Mouse (Mus musculus) skeletal muscle tissue, adult 2 months (tissue): ENCODE measurements around the gene Upk2.

ENCODE experiments used
- DNase-seq: peaks from one replicate; pipeline ENCODE4 v3.0.0-alpha.2; 2012; ENCODE audit warnings: low read depth, low spot score

Gene Upk2

GRCm38 (mm10) chr9:44488416-44488815 lies 33.6 kb upstream of the Upk2 start:
- DNase-seq = no peak

GRCm38 (mm10) chr9:44487441-44487840 lies 32.7 kb upstream of the Upk2 start:
- DNase-seq = peak; percentile 90

GRCm38 (mm10) chr9:44486741-44487421 lies 32.1 kb upstream of the Upk2 start:
- no peak for DNase-seq

- DNase-seq = peak; percentile 67
Measured at GRCm38 (mm10) chr9:44486335-44486734, 31.6 kb upstream of the Upk2 start.

GRCm38 (mm10) chr9:44485516-44486161 lies 30.9 kb upstream of the Upk2 start:
- no peak for DNase-seq

GRCm38 (mm10) chr9:44485105-44485515 lies 30.3 kb upstream of the Upk2 start:
- no peak for DNase-seq

- DNase-seq = no peak
Measured at GRCm38 (mm10) chr9:44484311-44485104, 29.7 kb upstream of the Upk2 start.

GRCm38 (mm10) chr9:44483510-44484044 lies 28.8 kb upstream of the Upk2 start:
- peak; percentile 83 for DNase-seq

GRCm38 (mm10) chr9:44483041-44483509 lies 28.3 kb upstream of the Upk2 start:
- no peak for DNase-seq

- peak; percentile 92 for DNase-seq
Measured at GRCm38 (mm10) chr9:44482552-44482951, 27.8 kb upstream of the Upk2 start, which contains the start of gene Bcl9l. Gene Bcl9l (plus strand): TSS chr9:44482825.

- DNase-seq = no peak
Measured at GRCm38 (mm10) chr9:44482112-44482511, 27.3 kb upstream of the Upk2 start.

GRCm38 (mm10) chr9:44479628-44480428 lies 25.1 kb upstream of the Upk2 start:
- peak; percentile 95 for DNase-seq

- peak; percentile 72 for DNase-seq
Measured at GRCm38 (mm10) chr9:44478959-44479605, 24.3 kb upstream of the Upk2 start.

- DNase-seq = peak; percentile 68
Measured at GRCm38 (mm10) chr9:44478229-44478921, 23.6 kb upstream of the Upk2 start.

- DNase-seq = peak; percentile 69
Measured at GRCm38 (mm10) chr9:44477339-44478228, 22.8 kb upstream of the Upk2 start.

GRCm38 (mm10) chr9:44475936-44476335 lies 21.2 kb upstream of the Upk2 start:
- no peak for DNase-seq

GRCm38 (mm10) chr9:44474327-44474726 lies 19.6 kb upstream of the Upk2 start:
- DNase-seq = peak; percentile 88

GRCm38 (mm10) chr9:44473184-44473583 lies 18.4 kb upstream of the Upk2 start:
- no peak for DNase-seq

GRCm38 (mm10) chr9:44468800-44469199 lies 14.0 kb upstream of the Upk2 start:
- DNase-seq = no peak
